Mouse (Mus musculus) urinary bladder, postnatal 4 days (tissue): Measurements from ENCODE around the gene Tmem251.

Source experiments
- DNase-seq, 2 experiments: peaks; one replicate each; pipeline ENCODE4 v3.0.0; 2021 to 2022; ENCODE audit warnings: low spot score in 2 of 2

Tmem251 gene

DNA sequence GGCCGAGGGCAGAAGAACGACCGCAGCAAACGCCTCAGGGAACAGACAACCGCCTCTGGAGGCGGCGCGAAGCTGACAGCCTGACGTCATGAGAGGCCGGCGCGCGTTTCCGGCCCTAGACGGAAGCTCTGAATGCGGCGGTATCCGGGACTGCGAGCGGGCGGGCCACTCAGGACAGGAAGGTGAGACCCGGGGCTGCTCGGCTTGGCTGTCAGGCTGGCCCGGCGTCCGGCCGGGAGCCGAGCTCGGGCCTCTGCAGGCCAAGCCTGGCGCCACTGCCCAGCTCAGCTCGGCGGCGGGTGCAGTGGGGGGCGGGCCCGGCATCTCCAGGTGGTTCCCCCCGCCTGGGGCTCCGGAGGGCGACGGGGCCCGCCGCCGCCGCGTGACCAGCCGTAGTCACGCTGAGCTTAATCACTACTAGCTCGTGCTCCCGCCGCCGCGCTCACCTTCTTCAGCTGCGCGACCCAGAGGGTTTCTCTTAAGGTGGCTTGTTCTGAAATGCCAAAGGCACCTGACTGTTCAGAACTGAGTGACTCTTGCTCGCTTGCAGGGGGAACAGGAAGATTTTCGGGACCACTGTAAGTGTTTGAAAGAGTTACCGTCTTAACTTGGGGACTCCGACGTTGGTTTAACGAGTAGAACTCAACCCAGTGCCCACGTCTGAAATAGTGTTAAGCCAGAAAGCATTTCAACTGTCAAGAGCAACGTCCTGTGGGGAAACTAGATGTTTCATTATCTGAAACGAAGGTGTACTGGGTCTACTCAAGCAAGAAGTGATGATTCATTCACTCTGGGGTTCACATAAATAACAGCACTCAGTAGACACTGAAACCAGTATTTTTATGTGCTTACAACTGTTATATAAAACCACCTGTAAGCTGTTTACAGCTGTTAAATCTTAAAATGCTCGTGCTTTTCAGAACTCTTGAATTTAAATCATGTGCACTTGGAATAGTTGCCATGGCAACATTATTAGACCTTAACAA, at the start of gene Tmem251, which contains the start of gene Moap1:
Gene Tmem251, plus strand, starts transcription at position 174 of the 986 bp plus-strand sequence.
Gene Moap1, minus strand, starts transcription at position 73 of the 986 bp plus-strand sequence.
- DNase-seq, result peak; percentile 79 to 91

GRCm38 (mm10) chr12:102695369-102696239, 48.0 kb upstream of the Tmem251 start:
- no peak for DNase-seq

DNA sequence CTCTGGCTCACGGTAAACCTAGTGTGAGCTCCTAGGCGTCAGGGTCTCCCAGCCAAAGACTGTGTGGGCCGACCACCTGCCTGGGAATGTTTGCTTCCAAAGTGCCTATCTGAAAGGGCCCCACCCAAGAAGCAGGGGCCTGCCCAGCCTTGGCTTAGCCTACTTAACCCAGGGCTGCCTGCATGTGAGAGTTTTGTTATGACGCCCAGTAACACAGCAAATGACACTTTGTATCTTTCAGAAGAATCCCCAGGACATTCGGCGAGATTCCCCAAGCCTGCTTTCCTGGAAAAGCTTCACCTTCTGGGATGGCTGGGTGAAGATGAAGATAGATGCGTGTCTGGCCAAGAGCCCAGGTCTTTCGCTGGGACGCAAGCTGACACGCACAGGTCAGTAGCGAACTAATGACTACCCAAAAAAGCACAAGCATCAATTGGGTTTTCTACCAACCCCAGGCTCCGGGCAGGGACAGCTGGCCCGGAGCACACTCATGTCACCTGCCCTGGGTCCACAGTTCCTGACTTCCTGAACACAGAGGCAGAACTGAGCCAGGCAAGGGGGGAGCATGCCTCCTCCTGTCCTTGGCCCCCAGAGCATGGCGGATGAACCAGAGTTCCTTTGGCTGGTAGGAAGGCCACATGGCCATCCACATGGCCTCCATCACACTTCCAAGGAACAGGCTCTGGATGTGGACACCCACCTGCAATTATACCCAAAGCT, 46.8 kb upstream of the Tmem251 start:
- DNase-seq, result no peak

DNA sequence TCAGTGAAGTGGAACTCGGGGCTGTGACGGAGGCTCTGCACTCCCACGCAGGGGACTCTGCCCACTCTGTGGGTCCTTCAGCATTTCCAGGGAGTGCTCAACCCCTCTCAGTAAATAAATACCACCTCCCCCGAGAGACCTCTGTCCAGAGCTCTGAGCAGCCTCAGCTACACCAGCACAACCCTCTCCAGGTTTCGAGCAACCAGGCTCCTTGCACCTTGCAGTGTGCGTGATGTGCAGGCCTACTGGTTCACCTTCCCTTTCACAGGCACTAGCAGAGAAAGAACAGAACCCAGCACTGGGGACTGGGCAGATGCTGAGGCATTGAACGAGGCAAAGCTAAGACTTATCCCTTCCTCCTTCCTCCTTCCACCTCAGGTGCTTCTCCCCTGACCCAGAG, 46.2 kb upstream of the Tmem251 start:
- no peak for DNase-seq

DNA sequence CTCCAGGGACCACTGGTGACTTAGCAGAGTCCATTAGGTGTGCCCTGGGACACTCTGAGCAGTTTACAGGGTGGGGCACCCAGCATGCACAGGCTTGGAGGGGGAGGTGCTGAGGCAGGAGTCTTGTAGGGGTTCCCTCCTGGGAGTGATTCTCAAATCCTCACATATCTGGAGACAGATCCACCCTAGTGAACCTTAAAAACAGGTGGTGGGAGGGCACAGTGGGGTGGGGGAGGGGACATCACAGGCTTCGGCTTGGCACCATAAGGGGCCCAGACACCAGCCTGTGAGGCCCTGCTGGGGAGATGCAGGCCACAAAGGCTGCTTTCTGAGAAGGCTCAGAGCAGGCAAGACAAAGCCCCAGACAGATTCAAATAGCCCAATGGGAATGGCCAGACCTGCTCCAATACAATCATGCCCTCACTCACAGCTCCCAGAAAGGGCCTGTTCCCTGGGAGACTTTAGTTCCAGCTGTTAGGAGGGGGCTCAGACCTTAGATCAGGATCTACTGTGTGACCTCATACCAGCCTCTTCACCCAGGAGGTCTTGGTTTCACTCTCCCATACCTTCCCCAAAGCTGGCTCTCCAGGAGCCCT, 45.4 kb upstream of the Tmem251 start:
- DNase-seq, result no peak

GRCm38 (mm10) chr12:102699156-102699555, 44.4 kb upstream of the Tmem251 start:
- no peak for DNase-seq

- no peak for DNase-seq
Measured at GRCm38 (mm10) chr12:102700453-102700852, 43.1 kb upstream of the Tmem251 start.

- DNase-seq, result no peak
Measured at GRCm38 (mm10) chr12:102701691-102702207, 41.8 kb upstream of the Tmem251 start.

DNA sequence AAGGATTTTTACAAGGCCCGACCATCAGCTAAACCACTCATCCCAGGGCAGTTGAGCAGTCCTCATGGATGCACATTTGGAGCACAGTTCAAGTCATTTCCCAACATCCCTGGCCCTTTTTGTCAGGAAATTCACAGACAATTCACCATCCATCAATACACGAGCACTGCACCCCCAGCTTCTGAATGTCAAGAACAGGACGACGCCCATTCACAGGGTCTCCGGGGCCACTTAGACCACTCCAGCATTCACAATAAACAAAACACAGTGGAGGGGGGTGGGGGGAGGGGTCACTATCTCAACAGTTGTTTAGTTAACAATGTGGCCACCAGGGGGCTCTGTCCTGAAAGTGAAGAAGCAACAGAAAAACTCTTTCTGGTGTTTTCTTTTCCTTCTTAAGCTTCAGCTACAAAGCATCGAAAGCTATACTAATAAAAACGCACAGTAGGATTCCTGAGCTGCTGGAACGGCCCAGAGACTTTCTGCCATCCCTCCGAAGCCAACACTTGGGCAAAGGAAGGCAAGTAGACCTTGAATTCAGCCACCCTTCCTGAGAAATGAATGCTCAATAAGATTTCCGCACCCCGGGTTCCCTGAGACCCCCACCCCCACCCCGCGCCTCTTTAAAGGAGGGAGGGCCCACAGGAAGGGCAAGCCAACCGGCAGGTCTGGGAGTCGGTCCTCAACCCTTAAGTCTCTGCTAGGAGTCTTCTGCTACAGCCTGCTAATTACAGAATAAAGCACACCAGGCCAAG, 41.0 kb upstream of the Tmem251 start:
- peak in 1 of 2 experiments; percentile 86 for DNase-seq

DNA sequence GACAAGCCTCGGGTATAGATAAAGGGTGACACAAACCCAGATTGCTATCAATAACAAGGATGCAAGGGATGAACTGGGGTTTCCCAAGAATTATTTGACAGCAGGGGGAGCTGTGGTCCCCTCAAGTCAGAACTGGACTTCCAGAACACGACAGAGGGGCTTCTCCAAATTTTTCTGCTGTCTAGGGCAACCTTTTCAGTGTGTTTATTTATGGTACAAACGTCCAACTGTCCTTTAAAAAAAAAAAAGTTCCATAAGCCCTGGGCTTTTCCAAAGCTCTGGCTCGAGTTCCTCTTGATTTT, 40.5 kb upstream of the Tmem251 start:
- no peak for DNase-seq

GRCm38 (mm10) chr12:102703441-102703840, 40.1 kb upstream of the Tmem251 start:
- DNase-seq, result no peak

DNA sequence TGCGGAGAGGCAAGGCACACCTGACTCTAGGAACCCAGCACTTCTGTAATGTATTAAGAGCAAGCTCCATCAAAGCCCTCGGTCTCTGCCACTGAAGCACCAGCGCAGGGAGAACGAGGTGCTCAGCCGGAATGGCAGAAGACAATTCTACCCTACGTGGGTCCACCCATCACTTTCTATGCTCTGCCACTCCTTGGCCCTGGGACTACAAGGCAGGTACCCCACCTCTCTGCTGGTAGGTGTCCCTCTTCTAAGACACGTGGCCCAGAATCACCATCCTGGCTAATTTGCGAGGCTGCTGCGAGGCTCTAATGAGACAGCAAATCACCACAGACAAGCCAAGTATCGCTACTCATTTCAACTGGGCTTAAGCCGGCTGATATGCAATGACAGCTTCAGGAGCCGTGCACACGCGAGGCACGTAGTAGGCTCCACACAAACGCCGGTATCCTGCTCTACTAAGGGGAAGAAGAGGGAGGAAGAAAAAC, 39.6 kb upstream of the Tmem251 start:
- DNase-seq, result no peak

DNA sequence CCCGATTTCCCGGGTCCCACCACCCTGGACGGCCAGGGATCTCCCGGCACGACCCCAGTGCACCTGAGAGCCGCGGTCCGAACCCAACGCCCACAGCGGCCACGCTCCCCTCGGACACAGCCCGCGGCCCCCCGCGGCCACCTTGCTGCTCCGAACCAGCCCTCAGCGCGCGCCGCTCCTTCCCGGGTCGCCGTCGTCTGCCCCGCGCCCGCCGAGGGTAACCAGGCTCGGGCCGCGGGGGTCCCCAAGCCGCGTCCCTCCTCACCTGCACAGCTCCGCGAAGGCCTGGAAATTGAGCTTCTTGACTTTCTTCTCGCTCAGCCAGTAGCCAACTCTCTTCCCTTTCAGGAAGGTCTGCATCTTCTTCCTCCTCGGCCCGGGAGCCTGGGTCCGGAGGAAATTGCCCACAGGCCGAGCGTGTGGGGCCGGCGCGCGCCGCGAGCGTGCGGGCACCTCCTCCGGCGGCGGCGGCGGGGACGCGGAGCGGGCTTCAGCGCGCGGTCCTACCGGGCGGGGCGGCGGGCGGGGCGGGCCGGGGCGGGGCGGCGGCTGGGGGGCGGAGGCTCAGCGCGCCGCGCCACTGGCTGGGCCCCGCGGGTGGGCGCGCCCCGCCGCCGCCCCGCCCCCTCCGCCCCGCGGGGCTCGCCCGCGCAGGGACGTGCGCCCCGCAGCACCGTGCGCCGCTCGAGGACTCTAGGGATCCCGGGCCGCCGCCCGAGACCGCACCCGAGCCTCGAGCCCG, 38.9 kb upstream of the Tmem251 start, which contains the start of gene Itpk1:
Gene Itpk1, minus strand, starts transcription at position 474 of the 742 bp plus-strand sequence.
- peak in 1 of 2 experiments; percentile 44 for DNase-seq

DNA sequence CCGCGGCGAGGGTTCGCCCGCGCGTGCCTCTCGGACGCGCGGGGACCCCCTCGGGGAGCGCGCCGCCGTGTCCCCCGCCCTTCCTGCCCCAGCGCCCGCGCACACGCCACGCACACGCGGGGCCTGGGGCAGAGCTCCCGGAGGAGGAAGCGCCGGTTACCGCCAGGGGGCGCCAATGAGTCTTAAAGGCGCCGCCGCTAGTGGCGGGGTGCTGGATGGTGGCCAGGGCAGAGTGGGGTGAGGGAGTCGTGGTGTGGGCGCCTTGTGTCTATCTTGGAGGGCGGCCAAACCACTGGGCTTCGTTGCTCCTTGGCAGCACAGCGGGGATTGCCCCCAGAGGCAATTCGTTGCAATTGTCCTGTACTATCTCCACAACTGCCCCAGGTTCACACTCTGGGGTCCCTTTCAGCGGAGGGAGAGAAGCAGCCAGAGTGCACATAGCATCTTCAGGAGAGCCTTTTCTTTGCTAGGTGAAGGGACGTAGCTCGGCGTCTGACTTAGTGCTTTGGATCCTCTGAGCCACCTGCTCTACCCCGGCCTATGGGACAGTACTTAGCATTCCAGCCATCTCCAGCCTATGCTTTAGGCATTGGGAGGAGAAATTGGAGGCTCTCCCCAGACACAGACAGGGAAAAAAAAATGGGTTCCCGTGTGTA, 38.2 kb upstream of the Tmem251 start:
- peak; percentile 79 to 92 for DNase-seq

GRCm38 (mm10) chr12:102705906-102706640, 37.5 kb upstream of the Tmem251 start:
- no peak for DNase-seq

DNA sequence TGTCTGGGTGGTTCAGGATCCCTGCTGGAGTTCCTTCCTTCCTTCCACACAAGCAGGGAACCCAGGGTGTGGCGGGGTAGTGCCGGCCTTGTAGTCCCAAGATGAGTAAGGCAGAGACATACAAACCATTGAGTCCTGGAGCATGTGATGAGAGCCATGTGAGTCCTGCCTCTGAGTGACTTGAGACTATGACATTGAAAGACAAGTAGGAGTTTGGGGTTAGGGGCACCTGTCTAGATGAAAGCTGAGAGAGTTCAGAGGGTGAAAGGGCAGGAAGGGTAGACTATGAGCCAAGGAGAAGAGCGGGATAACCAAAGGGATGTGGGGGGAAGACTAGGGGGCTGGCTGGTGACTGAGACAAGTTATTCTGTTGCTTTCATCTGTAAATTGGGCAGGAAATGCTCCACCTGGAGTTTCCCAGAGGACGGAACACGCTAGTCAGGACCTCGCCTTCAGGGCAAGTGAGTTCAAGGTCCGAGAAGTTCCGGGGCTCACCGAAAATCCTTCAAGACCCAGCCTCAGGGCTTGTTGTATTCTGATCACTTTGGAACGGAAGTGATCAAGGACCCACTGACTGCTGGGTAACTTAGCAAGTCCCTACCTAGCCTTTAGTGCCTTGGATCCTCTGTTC, 36.6 kb upstream of the Tmem251 start:
- DNase-seq, result no peak

DNA sequence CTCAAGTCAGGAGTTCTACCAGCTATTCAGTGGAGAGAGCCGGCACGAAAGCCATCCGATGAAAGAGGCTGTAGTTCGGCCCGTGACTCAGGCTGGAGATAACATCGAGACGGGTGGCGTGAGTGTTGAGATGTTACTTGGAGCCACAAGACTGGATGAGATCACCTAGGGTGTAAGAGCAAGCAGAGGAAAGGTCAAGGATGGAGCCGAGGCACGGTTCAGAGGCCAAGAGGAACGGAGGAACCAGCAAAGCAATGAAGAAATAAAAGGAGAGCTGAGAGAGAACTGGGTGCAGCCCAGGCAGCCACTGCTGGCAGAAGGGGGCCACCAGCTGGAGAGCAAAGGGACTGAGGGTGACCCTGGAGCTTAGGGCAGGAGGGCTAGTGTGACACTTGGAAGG, 35.3 kb upstream of the Tmem251 start:
- no peak for DNase-seq

DNA sequence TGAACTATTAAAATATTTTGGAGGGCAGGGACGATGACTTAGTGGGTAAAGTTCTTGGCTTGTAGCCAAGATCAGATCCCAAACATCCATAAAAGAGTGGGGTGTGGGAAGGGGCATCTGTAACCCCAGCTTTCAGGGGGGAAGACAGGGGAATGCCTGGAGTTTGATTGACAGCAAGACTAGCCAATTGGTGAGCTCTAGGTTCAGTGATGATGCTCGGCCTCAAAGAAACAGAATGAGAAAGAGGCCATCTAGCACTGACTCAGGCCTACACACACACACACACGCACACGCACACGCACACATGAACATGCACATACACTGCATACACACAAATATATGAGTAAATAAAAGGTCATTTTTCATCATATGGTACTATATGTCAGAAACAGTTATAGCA, 33.7 kb upstream of the Tmem251 start:
- DNase-seq, result no peak
